Mouse (Mus musculus): ENCODE data around the gene Anapc13. TPM values are rescaled to one million over a fixed set of nuclear protein-coding genes. Genes with fewer than 3 reads are reported as not detected.
A peak's percentile ranks its signal among the peaks of the same experiment; 100 is the strongest.

Anapc13 gene
- polyA plus RNA-seq, 1 experiment from 2014 or later, result 179 TPM

- Histone ChIP-seq H3K9ac (ENCODE audit: low read length) (no peak overlapping the region), H3K4me1 (replicated peaks; ENCODE audit: control insufficient read depth, insufficient read depth) (no peaks in the 10 kb centered on the region), H3K27me3 (ENCODE audit: control insufficient read depth, insufficient read depth, low read length) (no peaks in the 10 kb centered on the region), H3K4me2 (replicated peaks; ENCODE audit: low read depth) (no peak overlapping the region), H3K27ac (replicated peaks) (no peak overlapping the region), H3K4me3 (ENCODE audit: low read depth, low read length) (no peak overlapping the region), H3K36me3 (ENCODE audit: control insufficient read depth, insufficient read depth, low read length) (0 out of 2 replicates have a peak, but pooled peaks cover 4% of the 10 kb centered on the region), H3K9me3 (ENCODE audit: control insufficient read depth, low read length) (no peaks in the 10 kb centered on the region)
- ATAC-seq (ENCODE audit: low FRiP score, low TSS enrichment), result 0 out of 2 replicates have a peak, but pooled peaks have one; percentile 52
- 65% methylated on average over 1 of the region's 1 CpGs for WGBS
- TF ChIP-seq EP300 (optimal IDR thresholded peaks at IDR 0.05), result no peak
- TF ChIP-seq CTCF (IDR thresholded peaks at IDR 0.05; ENCODE audit: low read depth), result peak; percentile 90
- peak; percentile 41 for DNase-seq (ENCODE audit: low spot score)
Observed at GRCm38 (mm10) chr9:102632923-102633537, 6.9 kb downstream of the Anapc13 start.

- Histone ChIP-seq H3K9ac (ENCODE audit: low read length) (no peak overlapping the region), H3K36me3 (ENCODE audit: control insufficient read depth, insufficient read depth, low read length) (0 out of 2 replicates have a peak, but pooled peaks cover 4% of the 10 kb centered on the region), H3K4me2 (replicated peaks; ENCODE audit: low read depth) (no peak overlapping the region), H3K27me3 (ENCODE audit: control insufficient read depth, insufficient read depth, low read length) (no peaks in the 10 kb centered on the region), H3K27ac (replicated peaks) (no peak overlapping the region), H3K9me3 (ENCODE audit: control insufficient read depth, low read length) (no peaks in the 10 kb centered on the region), H3K4me3 (ENCODE audit: low read depth, low read length) (no peak overlapping the region), H3K4me1 (replicated peaks; ENCODE audit: control insufficient read depth, insufficient read depth) (no peaks in the 10 kb centered on the region; the same call in 1 of the 2 replicates)
- 63% methylated on average over 8 of the region's 8 CpGs for WGBS
- ATAC-seq (ENCODE audit: low FRiP score, low TSS enrichment) (no peak), DNase-seq (ENCODE audit: low spot score) (no peak)
- no peak for TF ChIP-seq CTCF (IDR thresholded peaks at IDR 0.05; ENCODE audit: low read depth)
- TF ChIP-seq EP300 (optimal IDR thresholded peaks at IDR 0.05), result no peak
Observed at GRCm38 (mm10) chr9:102634453-102634852, 8.4 kb downstream of the Anapc13 start.

- TF ChIP-seq EP300 (optimal IDR thresholded peaks at IDR 0.05) (no peak), CTCF (IDR thresholded peaks at IDR 0.05; ENCODE audit: low read depth) (peak; percentile 89)
- no peak overlapping the region for H3K4me3 ChIP-seq (ENCODE audit: low read depth, low read length)
- 5% methylated on average over 4 of the region's 4 CpGs for WGBS
- DNase-seq (ENCODE audit: low spot score), result peak; percentile 64
- H3K9me3 ChIP-seq (ENCODE audit: control insufficient read depth, low read length), result no peaks in the 10 kb centered on the region
- H3K4me1 ChIP-seq (replicated peaks; ENCODE audit: control insufficient read depth, insufficient read depth), result no peaks in the 10 kb centered on the region; the same call in 1 of the 2 replicates
- no peaks in the 10 kb centered on the region for H3K27me3 ChIP-seq (ENCODE audit: control insufficient read depth, insufficient read depth, low read length)
- H3K36me3 ChIP-seq (ENCODE audit: control insufficient read depth, insufficient read depth, low read length), result 0 out of 2 replicates have a peak, but pooled peaks cover 2% of the 10 kb centered on the region
- 0 out of 2 replicates have a peak, but pooled peaks have one; percentile 39 for ATAC-seq (ENCODE audit: low FRiP score, low TSS enrichment)
- H3K9ac ChIP-seq (ENCODE audit: low read length), result no peak overlapping the region
- no peak overlapping the region for H3K27ac ChIP-seq (replicated peaks)
- no peak overlapping the region for H3K4me2 ChIP-seq (replicated peaks; ENCODE audit: low read depth)
Observed at GRCm38 (mm10) chr9:102636553-102636952, 10.5 kb downstream of the Anapc13 start.

DNA sequence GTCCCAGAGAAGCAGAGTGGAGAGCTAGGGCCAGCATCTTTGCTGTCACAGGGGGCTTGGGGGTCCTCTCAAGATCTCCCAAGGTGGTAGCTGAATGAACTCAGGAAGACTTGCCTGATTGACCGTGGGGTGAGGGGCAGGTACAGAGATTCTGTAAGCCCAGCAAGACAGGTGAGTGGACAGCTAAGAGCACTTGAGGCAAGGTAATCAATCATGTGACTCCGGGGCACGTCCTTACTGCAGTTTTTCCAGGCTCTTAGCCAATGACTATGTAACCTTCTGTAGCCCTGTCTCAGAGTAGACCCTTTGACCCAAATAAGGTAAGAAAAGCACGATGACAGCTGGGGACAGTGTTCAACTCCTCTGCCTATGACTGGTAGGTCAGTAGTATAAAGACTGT lies 11.0 kb downstream of the Anapc13 start:
- no peak overlapping the region for H3K4me3 ChIP-seq (ENCODE audit: low read depth, low read length)
- H3K36me3 ChIP-seq (ENCODE audit: control insufficient read depth, insufficient read depth, low read length), result no peaks in the 10 kb centered on the region
- no peak overlapping the region for H3K27ac ChIP-seq (replicated peaks)
- 26% methylated on average over 4 of the region's 4 CpGs for WGBS
- H3K4me1 ChIP-seq (replicated peaks; ENCODE audit: control insufficient read depth, insufficient read depth), result no peaks in the 10 kb centered on the region; the same call in 1 of the 2 replicates
- H3K4me2 ChIP-seq (replicated peaks; ENCODE audit: low read depth), result no peak overlapping the region
- 0 out of 2 replicates have a peak, but pooled peaks have one; percentile 19 for ATAC-seq (ENCODE audit: low FRiP score, low TSS enrichment)
- no peak overlapping the region for H3K9ac ChIP-seq (ENCODE audit: low read length)
- no peak for TF ChIP-seq CTCF (IDR thresholded peaks at IDR 0.05; ENCODE audit: low read depth)
- TF ChIP-seq EP300 (optimal IDR thresholded peaks at IDR 0.05), result peak; percentile 36
- H3K9me3 ChIP-seq (ENCODE audit: control insufficient read depth, low read length), result no peaks in the 10 kb centered on the region
- no peaks in the 10 kb centered on the region for H3K27me3 ChIP-seq (ENCODE audit: control insufficient read depth, insufficient read depth, low read length)
- no peak for DNase-seq (ENCODE audit: low spot score)

DNA sequence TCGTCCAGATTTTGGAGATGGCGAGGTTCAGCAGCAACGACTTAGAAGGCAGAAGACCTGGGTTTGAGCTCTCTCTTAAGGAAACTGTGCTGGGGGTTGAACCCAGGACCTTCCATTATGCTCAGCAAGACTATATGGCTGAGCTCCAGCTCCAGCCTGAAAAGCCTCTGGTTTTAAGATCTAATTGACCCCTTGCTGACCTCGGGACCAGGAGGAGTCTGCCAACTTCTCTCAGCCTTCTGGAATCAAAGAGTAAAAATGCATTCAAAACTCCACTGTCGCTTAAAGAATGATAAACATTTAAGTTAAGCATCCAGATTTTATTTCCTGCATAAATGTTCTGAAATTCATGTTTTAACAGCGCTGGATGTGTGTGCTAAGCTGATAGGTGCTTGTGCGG lies 12.9 kb downstream of the Anapc13 start:
- DNase-seq (ENCODE audit: low spot score) (no peak), ATAC-seq (ENCODE audit: low FRiP score, low TSS enrichment) (no peak)
- H3K27ac ChIP-seq (replicated peaks), result no peak overlapping the region
- peaks cover 3% of the 10 kb centered on the region; the same call in 1 of the 2 replicates for H3K4me1 ChIP-seq (replicated peaks; ENCODE audit: control insufficient read depth, insufficient read depth)
- H3K9me3 ChIP-seq (ENCODE audit: control insufficient read depth, low read length), result no peaks in the 10 kb centered on the region
- no peaks in the 10 kb centered on the region for H3K27me3 ChIP-seq (ENCODE audit: control insufficient read depth, insufficient read depth, low read length)
- TF ChIP-seq CTCF (IDR thresholded peaks at IDR 0.05; ENCODE audit: low read depth) (no peak), EP300 (optimal IDR thresholded peaks at IDR 0.05) (no peak)
- 36% methylated on average over 7 of the region's 7 CpGs for WGBS
- H3K36me3 ChIP-seq (ENCODE audit: control insufficient read depth, insufficient read depth, low read length), result no peaks in the 10 kb centered on the region
- H3K4me2 ChIP-seq (replicated peaks; ENCODE audit: low read depth), result no peak overlapping the region
- no peak overlapping the region for H3K4me3 ChIP-seq (ENCODE audit: low read depth, low read length)
- H3K9ac ChIP-seq (ENCODE audit: low read length), result no peak overlapping the region

DNA sequence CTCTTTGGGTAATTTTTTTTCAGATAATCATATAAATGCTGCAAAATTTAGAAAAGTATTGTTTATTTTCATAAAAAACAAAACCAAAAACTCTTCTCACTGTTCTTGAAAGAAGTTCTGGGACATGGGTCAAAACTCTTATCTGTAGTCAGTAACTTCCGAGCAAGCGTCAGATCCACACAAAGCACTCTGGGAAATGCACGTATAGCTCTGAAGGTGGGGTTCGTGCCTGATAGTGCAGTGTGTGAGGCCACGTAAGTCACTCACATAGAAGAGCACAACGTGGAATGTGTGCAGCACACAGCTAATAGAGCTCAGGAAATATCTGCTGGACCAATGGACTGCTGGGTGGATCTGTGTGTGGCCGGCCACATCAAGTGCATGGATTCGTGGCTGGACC lies 13.4 kb downstream of the Anapc13 start:
- WGBS, result 56% methylated on average over 8 of the region's 8 CpGs
- TF ChIP-seq EP300 (optimal IDR thresholded peaks at IDR 0.05), result no peak
- TF ChIP-seq CTCF (IDR thresholded peaks at IDR 0.05; ENCODE audit: low read depth), result no peak
- H3K4me2 ChIP-seq (replicated peaks; ENCODE audit: low read depth), result no peak overlapping the region
- no peaks in the 10 kb centered on the region for H3K27me3 ChIP-seq (ENCODE audit: control insufficient read depth, insufficient read depth, low read length)
- ATAC-seq (ENCODE audit: low FRiP score, low TSS enrichment), result peak; percentile 38
- H3K36me3 ChIP-seq (ENCODE audit: control insufficient read depth, insufficient read depth, low read length), result no peaks in the 10 kb centered on the region
- H3K27ac ChIP-seq (replicated peaks), result no peak overlapping the region
- H3K9ac ChIP-seq (ENCODE audit: low read length), result no peak overlapping the region
- peaks cover 3% of the 10 kb centered on the region; the same call in 1 of the 2 replicates for H3K4me1 ChIP-seq (replicated peaks; ENCODE audit: control insufficient read depth, insufficient read depth)
- no peak for DNase-seq (ENCODE audit: low spot score)
- H3K9me3 ChIP-seq (ENCODE audit: control insufficient read depth, low read length), result no peaks in the 10 kb centered on the region
- H3K4me3 ChIP-seq (ENCODE audit: low read depth, low read length), result no peak overlapping the region

Measured in stomach, postnatal 0 days (tissue).